Mouse (Mus musculus): ENCODE measurements around the gene Prr22.

Prr22 gene

GRCm38 (mm10) chr17:56769950-56770349 is at the start of gene Prr22:
Prr22 (plus strand) TSS chr17:56770250.
- DNase-seq (ENCODE audit: low spot score), result no peak

- no peak for DNase-seq (ENCODE audit: low spot score)
Observed at GRCm38 (mm10) chr17:56722441-56722840, 47.6 kb upstream of the Prr22 start.

GRCm38 (mm10) chr17:56723419-56724161 is 46.5 kb upstream of the Prr22 start:
- no peak for DNase-seq (ENCODE audit: low spot score)

- no peak for DNase-seq (ENCODE audit: low spot score)
Observed at GRCm38 (mm10) chr17:56727029-56727649, 42.9 kb upstream of the Prr22 start.

GRCm38 (mm10) chr17:56727659-56728058 is 42.4 kb upstream of the Prr22 start:
- DNase-seq (ENCODE audit: low spot score), result no peak

- no peak for DNase-seq (ENCODE audit: low spot score)
Observed at GRCm38 (mm10) chr17:56728117-56728516, 41.9 kb upstream of the Prr22 start.

DNA sequence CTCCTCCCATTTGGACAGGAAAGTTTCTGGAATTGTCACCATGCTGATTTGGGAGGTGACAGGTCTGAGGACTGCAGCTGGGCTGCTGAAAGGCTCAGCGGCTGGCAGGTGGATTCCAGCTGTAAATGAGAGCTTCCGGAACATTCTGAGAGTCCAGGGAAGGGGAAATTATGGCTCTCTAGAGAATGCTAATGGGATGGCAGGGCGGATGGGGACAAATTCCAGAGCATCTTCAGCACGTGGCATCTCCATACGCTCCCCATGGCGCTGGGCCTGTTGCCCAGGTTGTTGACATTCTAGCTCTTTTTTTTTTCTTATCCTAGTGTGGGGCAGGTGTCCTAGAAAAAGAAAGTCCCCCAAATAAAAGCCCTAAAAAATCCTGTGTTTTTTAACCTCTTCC is 40.9 kb upstream of the Prr22 start:
- DNase-seq (ENCODE audit: low spot score), result no peak

DNA sequence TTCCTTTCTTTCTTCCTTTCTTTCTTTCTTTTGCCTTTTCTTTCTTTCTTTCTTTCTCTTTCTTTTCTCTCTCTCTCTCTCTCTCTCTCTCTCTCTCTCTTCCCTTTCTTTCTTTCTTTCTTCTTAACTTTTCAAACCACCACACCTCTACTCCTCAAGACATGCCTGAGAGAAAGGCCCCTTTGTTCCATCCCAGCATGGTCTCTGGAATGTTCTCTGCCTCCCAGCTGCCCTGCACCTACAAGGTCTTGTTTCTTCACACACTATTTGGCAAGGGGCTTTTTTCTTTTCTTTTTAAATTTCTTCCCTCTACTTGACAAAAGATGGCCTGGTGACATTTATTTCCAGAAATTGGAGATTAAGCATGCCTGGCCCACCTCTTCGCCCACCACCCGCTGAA is 40.4 kb upstream of the Prr22 start:
- DNase-seq (ENCODE audit: low spot score), result no peak

- DNase-seq (ENCODE audit: low spot score), result no peak
Observed at GRCm38 (mm10) chr17:56736534-56736933, 33.5 kb upstream of the Prr22 start.

- no peak for DNase-seq (ENCODE audit: low spot score)
Observed at GRCm38 (mm10) chr17:56738221-56738620, 31.8 kb upstream of the Prr22 start.

DNA sequence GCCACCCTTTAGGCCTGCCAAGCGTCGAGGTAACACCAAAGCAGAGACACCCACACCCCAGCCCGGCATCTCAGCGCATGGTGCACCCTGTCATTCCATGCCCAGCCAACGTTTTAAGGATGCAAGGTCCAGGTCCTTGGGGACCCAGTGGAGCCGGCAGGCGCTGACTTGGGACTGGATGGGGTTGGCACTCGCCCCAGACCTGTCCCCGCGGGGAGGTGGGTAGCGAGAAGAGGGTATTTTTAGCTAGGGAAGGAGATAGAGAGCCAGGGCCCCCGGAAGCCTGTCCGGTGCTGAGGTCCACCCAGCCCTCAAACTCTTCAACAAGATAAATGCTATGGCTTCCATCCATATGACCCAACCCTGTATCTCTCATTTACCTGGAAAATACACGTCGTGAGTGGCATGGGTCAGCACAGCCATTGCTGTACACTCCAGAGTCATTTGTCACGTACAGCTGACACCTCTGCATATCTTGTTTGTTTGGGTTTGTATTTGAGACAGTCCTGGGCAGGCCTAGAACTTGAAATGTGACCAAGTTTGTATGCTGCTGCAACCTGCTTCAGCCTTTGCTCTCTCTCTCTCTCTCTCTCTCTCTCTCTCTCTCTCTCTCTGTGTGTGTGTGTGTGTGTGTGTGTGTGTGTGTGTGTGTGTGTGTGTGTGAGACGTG is 29.8 kb upstream of the Prr22 start:
- no peak for DNase-seq (ENCODE audit: low spot score)

- no peak for DNase-seq (ENCODE audit: low spot score)
Observed at GRCm38 (mm10) chr17:56740788-56741160, 29.3 kb upstream of the Prr22 start.

GRCm38 (mm10) chr17:56744173-56744572 is 25.9 kb upstream of the Prr22 start:
- DNase-seq (ENCODE audit: low spot score), result no peak

DNA sequence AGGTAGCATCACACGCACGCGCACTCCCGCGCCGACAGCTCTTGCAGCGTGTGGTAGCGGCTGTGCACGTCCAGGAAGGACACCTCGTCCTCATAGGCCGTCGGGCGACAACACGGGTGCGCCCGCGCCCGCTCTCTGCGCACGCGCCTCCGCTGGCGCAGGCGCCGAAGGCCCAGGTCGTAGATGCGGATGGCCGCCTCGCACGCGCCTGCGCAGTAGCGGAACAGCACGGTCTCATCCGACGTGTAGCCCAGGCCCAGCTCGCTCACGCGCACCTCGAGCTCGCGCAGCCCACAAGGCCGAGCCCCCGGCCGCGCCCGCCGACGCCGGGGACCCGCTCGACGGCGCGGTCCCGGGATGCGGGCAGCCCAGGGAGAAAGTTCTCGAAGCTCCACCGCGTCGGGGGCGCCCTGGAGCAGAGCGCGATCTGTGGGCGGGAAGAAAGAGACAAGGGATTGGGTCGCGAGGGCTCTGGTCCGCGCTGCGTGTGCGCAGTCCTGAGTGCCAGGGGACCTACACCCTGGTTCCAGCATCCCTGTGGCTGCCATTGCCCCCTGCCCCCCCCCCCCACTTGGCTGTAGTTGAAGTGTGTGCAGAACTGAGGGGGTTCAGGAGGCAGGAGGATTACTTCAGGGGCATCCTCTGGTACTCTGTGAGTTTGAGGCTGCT is 18.5 kb upstream of the Prr22 start:
- DNase-seq (ENCODE audit: low spot score), result no peak

GRCm38 (mm10) chr17:56753452-56753851 is 16.6 kb upstream of the Prr22 start:
- no peak for DNase-seq (ENCODE audit: low spot score)

DNA sequence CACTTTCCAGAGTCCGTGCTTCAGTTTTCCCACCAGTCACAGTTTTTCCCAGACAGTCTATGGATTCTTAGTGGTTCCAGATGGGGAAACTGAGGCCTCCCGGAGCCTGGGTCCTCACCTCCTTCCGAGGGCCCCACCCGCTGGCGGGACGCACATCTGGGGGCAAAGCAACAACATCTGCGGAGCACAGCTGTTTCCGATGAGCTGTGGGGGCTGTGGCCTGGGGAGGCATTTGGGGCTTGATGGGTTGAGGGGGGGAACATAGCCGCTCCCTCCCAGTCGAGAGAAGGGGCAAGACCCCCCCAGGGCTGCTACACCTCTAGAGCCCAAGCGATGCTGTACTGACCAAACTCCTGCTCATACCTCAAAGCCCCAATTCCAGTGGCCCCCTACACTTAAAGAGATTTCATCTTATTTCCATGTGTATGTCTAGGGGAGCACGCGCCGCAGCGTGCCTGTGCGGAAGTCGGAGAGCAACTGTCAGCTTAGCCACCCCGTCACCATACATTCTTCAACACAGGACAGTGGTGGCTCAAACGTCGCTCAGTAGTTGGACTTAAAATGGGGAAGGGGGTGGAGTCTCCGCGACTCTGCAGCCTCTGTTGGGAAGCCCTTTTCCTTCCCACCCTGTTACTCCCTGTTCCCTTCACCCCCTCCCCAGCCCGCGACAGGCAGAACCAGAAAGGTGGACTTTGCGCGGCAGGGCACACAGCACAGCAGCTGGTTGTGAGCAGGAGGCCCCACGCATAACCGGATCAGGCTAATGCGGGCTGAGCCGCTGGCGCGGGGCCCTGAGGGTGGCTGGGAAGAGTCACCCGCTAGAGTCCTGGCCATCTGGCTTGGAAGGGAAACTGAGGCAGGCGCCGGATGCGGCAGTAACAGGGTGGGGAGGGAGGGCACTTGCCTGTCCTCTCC is 15.5 kb upstream of the Prr22 start:
- no peak for DNase-seq (ENCODE audit: low spot score)

GRCm38 (mm10) chr17:56756703-56757399 is 13.2 kb upstream of the Prr22 start:
- DNase-seq (ENCODE audit: low spot score), result no peak

DNA sequence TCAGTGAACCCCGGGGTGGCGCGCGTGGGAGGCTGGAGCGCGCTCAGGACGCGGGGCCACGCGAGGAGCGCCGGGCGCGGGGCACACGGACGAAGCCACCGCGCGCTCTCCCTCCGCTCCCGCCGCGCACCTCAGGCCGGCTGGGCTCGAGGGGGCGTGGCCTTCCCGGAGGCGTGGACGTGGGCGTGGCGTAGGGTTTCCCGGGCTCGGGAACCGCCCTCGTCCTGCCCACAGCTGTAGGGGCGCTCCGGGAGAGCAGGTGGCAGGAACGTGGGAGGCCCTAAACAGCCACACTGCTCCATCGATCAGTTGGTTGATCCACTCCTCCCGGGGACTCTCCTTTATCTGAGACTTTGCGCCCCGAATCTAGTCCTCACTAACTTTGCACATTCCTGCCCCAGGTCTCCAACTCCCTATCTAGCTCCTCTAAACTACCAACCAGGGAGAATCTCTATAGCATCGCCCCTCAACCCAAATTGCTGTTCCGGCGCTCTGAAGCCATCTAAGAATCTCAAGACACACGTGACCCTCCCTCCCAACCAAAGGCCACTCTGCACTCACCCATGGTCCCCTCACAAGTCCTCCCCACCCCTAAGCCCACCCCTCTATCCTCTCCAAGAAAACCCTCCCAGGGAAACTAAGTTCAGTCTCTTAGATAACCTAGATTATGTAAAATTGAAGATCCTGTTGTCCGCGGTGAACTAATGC is 12.5 kb upstream of the Prr22 start, which contains the start of gene Nrtn:
Gene Nrtn, minus strand, starts transcription at position 115 of the 708 bp plus-strand sequence.
- DNase-seq (ENCODE audit: low spot score), result no peak

- no peak for DNase-seq (ENCODE audit: low spot score)
Observed at GRCm38 (mm10) chr17:56758132-56758531, 11.9 kb upstream of the Prr22 start.

DNA sequence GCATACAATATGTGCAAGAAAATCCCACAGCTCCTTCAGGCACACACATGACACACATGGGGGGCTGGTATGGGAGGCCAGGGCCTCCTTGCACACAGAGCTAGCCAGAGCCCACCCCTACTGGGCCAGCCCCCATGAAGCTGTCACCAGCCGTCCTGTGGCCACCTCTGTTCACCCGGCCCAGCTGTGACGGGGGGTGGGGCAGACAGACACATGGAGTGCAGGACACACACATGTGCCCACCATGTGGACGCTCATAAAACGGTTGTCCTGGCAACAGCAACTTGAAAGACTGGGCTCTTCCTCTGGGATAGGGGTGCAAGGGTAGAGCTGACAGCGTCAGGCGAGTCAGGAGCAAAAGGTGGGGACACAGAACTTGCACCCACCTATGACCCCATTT is 10.8 kb upstream of the Prr22 start:
- no peak for DNase-seq (ENCODE audit: low spot score)
